8 mouse cellular contexts compared by ENCODE assay signal in genomic region chr4:109116938-109117337, GRCm38 (mm10).
A peak's percentile ranks its signal among the peaks of the same experiment; 100 is the strongest.
DNase-seq lines count a peak whose midpoint lies in the region; ATAC-seq and TF ChIP-seq lines count a peak whose summit lies in the region.

No protein-coding gene starts in this region.

- peak overlapping the region; percentile 62 for H3K4me2 ChIP-seq in embryonic facial prominence, embryonic 13.5 days
- H3K4me2 ChIP-seq in intestine, embryonic 14.5 days (ENCODE audit: low read length), result peak overlapping the region; percentile 56
- peak overlapping the region; percentile 85 for H3K4me2 ChIP-seq in myocyte (ENCODE audit: low read depth)

- peaks cover 24% of the 10 kb centered on the region; the same call in 1 of the 2 replicates for H3K79me2 ChIP-seq in liver, adult 2 months (ENCODE audit: control insufficient read depth, insufficient read depth, low read length)
- H3K79me2 ChIP-seq in myocyte (ENCODE audit: control insufficient read depth, insufficient read depth), result peaks cover 59% of the 10 kb centered on the region

- ATAC-seq in embryonic facial prominence, embryonic 13.5 days (ENCODE audit: insufficient number of reproducible peaks, insufficient read depth, low FRiP score, low TSS enrichment, low read depth), result no peak
- ATAC-seq in intestine, embryonic 14.5 days (replicated peaks; ENCODE audit: low FRiP score, low TSS enrichment, low read depth), result no peak

- peak overlapping the region; percentile 99 for H3K27ac ChIP-seq in liver, adult 2 months (replicated peaks; ENCODE audit: insufficient read depth, low read depth, low read length)
- H3K27ac ChIP-seq in embryonic facial prominence, embryonic 13.5 days, result peak overlapping the region; percentile 90; the same call in 1 of the 2 replicates
- no peak overlapping the region for H3K27ac ChIP-seq in intestine, embryonic 14.5 days (ENCODE audit: low read depth)

- H3K4me1 ChIP-seq in liver, adult 2 months (ENCODE audit: control insufficient read depth, insufficient read depth, low read length), result peaks cover 33% of the 10 kb centered on the region
- H3K4me1 ChIP-seq in embryonic facial prominence, embryonic 13.5 days, result peaks cover 19% of the 10 kb centered on the region
- peaks cover 12% of the 10 kb centered on the region for H3K4me1 ChIP-seq in intestine, embryonic 14.5 days (replicated peaks; ENCODE audit: control insufficient read depth, insufficient read depth, low read length)

- peak overlapping the region; percentile 48 for H3ac ChIP-seq in myocyte (ENCODE audit: control insufficient read depth, insufficient read length)

- no peaks in the 10 kb centered on the region for H3K27me3 ChIP-seq in liver, adult 2 months (ENCODE audit: control insufficient read depth, insufficient read depth, low read length)
- H3K27me3 ChIP-seq in embryonic facial prominence, embryonic 13.5 days, result no peaks in the 10 kb centered on the region
- H3K27me3 ChIP-seq in intestine, embryonic 14.5 days (replicated peaks; ENCODE audit: control insufficient read depth, insufficient read depth, low read length), result no peaks in the 10 kb centered on the region
- H3K27me3 ChIP-seq in myocyte (ENCODE audit: control insufficient read depth, insufficient read depth, insufficient read length), result no peaks in the 10 kb centered on the region

- no peak for TF ChIP-seq POLR2A in liver, adult 2 months (IDR thresholded peaks at IDR 0.05; ENCODE audit: extremely low read depth, insufficient read depth, low read length)
- no peak for TF ChIP-seq POLR2A in myocyte (IDR thresholded peaks at IDR 0.05; ENCODE audit: insufficient read length, low read depth)

- DNase-seq in liver, adult 2 months (ENCODE audit: extremely low read depth, low read depth, low spot score), result no peak
- no peak for DNase-seq in liver
- DNase-seq in intestine, embryonic 14.5 days (ENCODE audit: low spot score), result no peak
- DNase-seq in thymus, postnatal 0 days (ENCODE audit: low spot score), result no peak
- no peak for DNase-seq in urinary bladder, postnatal 10 days (ENCODE audit: low spot score)
- DNase-seq in right cerebral cortex, postnatal 25 days, result no peak

- H3K9ac ChIP-seq in liver, adult 2 months (ENCODE audit: low read depth, low read length), result peak overlapping the region; percentile 70
- no peak overlapping the region for H3K9ac ChIP-seq in embryonic facial prominence, embryonic 13.5 days
- peak overlapping the region; percentile 67 for H3K9ac ChIP-seq in intestine, embryonic 14.5 days (ENCODE audit: low read length)

- H3K9me3 ChIP-seq in embryonic facial prominence, embryonic 13.5 days, result no peaks in the 10 kb centered on the region
- H3K9me3 ChIP-seq in intestine, embryonic 14.5 days (ENCODE audit: control insufficient read depth, low read length), result no peaks in the 10 kb centered on the region

- H3K36me3 ChIP-seq in liver, adult 2 months (ENCODE audit: control insufficient read depth, insufficient read depth, low read length), result peaks cover 2% of the 10 kb centered on the region; the same call in 1 of the 2 replicates
- H3K36me3 ChIP-seq in embryonic facial prominence, embryonic 13.5 days, result no peaks in the 10 kb centered on the region
- H3K36me3 ChIP-seq in intestine, embryonic 14.5 days (ENCODE audit: control insufficient read depth, insufficient read depth, low read length), result no peaks in the 10 kb centered on the region
- no peaks in the 10 kb centered on the region for H3K36me3 ChIP-seq in myocyte (ENCODE audit: control insufficient read depth, insufficient read depth)

- no peak for TF ChIP-seq CTCF in liver, adult 2 months (IDR thresholded peaks at IDR 0.05; ENCODE audit: low read depth, low read length)

- WGBS in liver, adult 2 months, result 2% methylated on average over 6 of the region's 6 CpGs
- WGBS in embryonic facial prominence, embryonic 13.5 days, result 24% methylated on average over 6 of the region's 6 CpGs
- WGBS in intestine, embryonic 14.5 days, result 21% methylated on average over 6 of the region's 6 CpGs

- peak overlapping the region; percentile 99; the same call in 1 of the 2 replicates for H3K4me3 ChIP-seq in liver, adult 2 months (ENCODE audit: insufficient read depth, low read depth, low read length)
- H3K4me3 ChIP-seq in embryonic facial prominence, embryonic 13.5 days, result peak overlapping the region; percentile 56
- H3K4me3 ChIP-seq in intestine, embryonic 14.5 days (ENCODE audit: low read depth, low read length), result peak overlapping the region; percentile 64
- peak overlapping the region; percentile 55 for H3K4me3 ChIP-seq in myocyte

TF ChIP-seq in myocyte, 11 proteins besides CTCF, POLR2A, EP300 and RAD21:
- TF ChIP-seq TCF3 (IDR thresholded peaks at IDR 0.05; ENCODE audit: insufficient read length, low read depth) (no peak), TCF12 (IDR thresholded peaks at IDR 0.05; ENCODE audit: insufficient read depth, poor library complexity, severe bottlenecking) (no peak), E2F4 (IDR thresholded peaks at IDR 0.05; ENCODE audit: insufficient read depth) (no peak), CEBPB (IDR thresholded peaks at IDR 0.05; ENCODE audit: insufficient read depth, poor library complexity, severe bottlenecking) (no peak), SRF (IDR thresholded peaks at IDR 0.05; ENCODE audit: control insufficient read depth, insufficient read length, low read depth) (no peak), REST (IDR thresholded peaks at IDR 0.05; ENCODE audit: insufficient read depth, insufficient read length) (no peak), MYOD1 (IDR thresholded peaks at IDR 0.05; ENCODE audit: control insufficient read depth in 1 of 3, insufficient read length in 2 of 3, low read depth in 2 of 3) (no peak), MYOG (IDR thresholded peaks at IDR 0.05; ENCODE audit: control insufficient read depth in 1 of 3, insufficient read depth in 1 of 3, insufficient read length in 2 of 3, low read depth in 2 of 3) (no peak), USF1 (IDR thresholded peaks at IDR 0.05; ENCODE audit: low read depth) (no peak), MAX (IDR thresholded peaks at IDR 0.05; ENCODE audit: low read depth) (no peak), POLR2AphosphoS2 (IDR thresholded peaks at IDR 0.05; ENCODE audit: insufficient read length, low read depth) (no peak)
